Mouse (Mus musculus) ES-Bruce4 (cell line): Measurements from ENCODE around the gene Arl15.

Experiments
- CTCF ChIP-seq: IDR thresholded peaks from one replicate; pipeline ENCODE4 v1.8.1; 2011; ENCODE audit warnings: low read depth, low read length
- EP300 ChIP-seq: IDR thresholded peaks from 2 replicates; pipeline ENCODE4 v1.6.1; 2011; ENCODE audit warnings: low read depth, low read length; ENCODE audit not compliant: insufficient read depth
- POLR2A ChIP-seq: IDR thresholded peaks from one replicate; pipeline ENCODE4 v1.8.1; 2011; ENCODE audit warnings: low read length; ENCODE audit not compliant: insufficient read depth

DNA sequence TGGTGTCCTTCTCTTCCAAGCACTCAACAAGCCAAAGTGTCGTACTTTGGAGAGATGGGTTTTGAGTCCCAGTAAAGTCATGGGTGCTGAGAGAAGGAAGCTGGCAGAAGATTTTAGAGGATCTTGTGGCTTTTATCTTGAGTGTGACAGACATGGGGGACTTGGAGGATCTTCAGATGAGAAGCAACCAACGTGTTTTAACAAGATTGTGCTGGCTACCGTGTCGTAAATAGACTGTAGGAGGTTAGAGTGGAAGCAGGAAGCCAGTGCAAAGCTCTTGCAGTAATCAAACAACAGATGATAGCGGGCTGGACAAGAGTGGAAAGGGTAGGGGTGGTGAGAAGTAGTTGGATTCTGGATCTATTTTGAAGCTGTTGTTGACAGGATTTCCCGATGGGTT, 109.0 kb downstream of the Arl15 start:
- TF ChIP-seq CTCF (no peak), EP300 (no peak), POLR2A (no peak)
